Mouse (Mus musculus) G1E (cell line): ENCODE data around the gene Krt83.

ENCODE experiments used
- CTCF ChIP-seq: IDR thresholded peaks from 2 replicates; pipeline ENCODE4 v1.5.1; 2012; ENCODE audit warnings: low read depth, low read length, inconsistent platforms, mixed read lengths
- GATA1 ChIP-seq: IDR thresholded peaks from 2 replicates; pipeline ENCODE4 v1.6.1; 2012; ENCODE audit warnings: borderline replicate concordance, low read length, inconsistent platforms, mixed read lengths
- POLR2AphosphoS5 ChIP-seq: IDR thresholded peaks from 2 replicates; pipeline ENCODE4 v1.6.1; 2012; ENCODE audit warnings: low read depth, low read length, inconsistent platforms; ENCODE audit not compliant: insufficient replicate concordance

DNA sequence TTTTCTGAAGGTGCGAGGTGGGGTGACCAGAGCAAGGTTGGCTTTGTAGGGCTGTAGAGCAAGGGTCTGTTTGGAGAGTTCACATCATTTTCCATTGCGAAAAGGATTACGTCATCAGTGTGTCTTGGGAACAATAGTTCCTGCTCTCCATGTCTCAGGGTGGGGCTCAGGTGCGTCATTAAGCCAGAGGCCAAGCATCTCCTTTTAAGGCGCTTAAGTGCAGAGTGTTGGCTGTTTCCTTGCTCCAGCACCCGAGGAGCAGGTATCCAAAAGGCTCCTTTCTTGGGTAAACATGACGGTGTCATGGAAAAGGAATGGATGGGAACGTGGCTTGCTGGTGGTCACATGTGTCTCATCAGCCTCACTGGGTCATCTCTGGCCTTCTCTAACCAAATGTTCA, 36.5 kb downstream of the Krt83 start:
- TF ChIP-seq CTCF (no peak), POLR2AphosphoS5 (no peak), GATA1 (no peak)
